Mouse (Mus musculus) cerebellum, adult 2 months (tissue): ENCODE results near the gene Amn1. TPM values are rescaled to one million over a fixed set of nuclear protein-coding genes. Genes with fewer than 3 reads are reported as not detected.
"Not testable (repeated sequence)": the region's sequence is repeated elsewhere in the genome, so short reads cannot be mapped to it uniquely, and the experiment has no call there.

Experiments
- DNase-seq, 2 experiments: peaks; one replicate each; pipeline ENCODE4 v3.0.0; 2021
- H3K27ac ChIP-seq: fragments of 200-500 bp; 2 replicates; pipeline ENCODE4 v1.5.1; 2012; ENCODE audit warnings: low read length, control low read depth, inconsistent platforms; ENCODE audit not compliant: insufficient read depth
- H3K27me3 ChIP-seq: fragments of 200-500 bp; 2 replicates; pipeline ENCODE4 v1.6.1; 2012; ENCODE audit warnings: inconsistent platforms, mild to moderate bottlenecking, low read length, moderate library complexity; ENCODE audit not compliant: control insufficient read depth, insufficient read depth
- H3K4me1 ChIP-seq: fragments of 200-500 bp; 2 replicates; pipeline ENCODE4 v1.6.1; 2011; ENCODE audit warnings: low read length; ENCODE audit not compliant: control insufficient read depth, insufficient read depth
- H3K4me3 ChIP-seq: fragments of 200-500 bp; replicated peaks from 2 replicates; pipeline ENCODE3; 2011; ENCODE audit warnings: mild to moderate bottlenecking, low read depth, low read length, control low read depth; ENCODE audit not compliant: insufficient read depth
- CTCF ChIP-seq: fragments of 200-500 bp; IDR thresholded peaks from 2 replicates; pipeline ENCODE4 v1.5.1; 2011; ENCODE audit warnings: low read depth, mild to moderate bottlenecking, control low read depth, low read length, moderate library complexity, borderline replicate concordance; ENCODE audit not compliant: insufficient read depth
- POLR2A ChIP-seq: fragments of 200-500 bp; IDR thresholded peaks from 2 replicates; pipeline ENCODE4 v1.6.1; 2011; ENCODE audit warnings: low read length, control low read depth, borderline replicate concordance; ENCODE audit not compliant: insufficient read depth
- WGBS: fragments of 180-500 bp; shearing (Covaris S2); methylation state at CpG from one replicate; pipeline ENCODE4 v1.1.7; 2018; 5-methylcytosine and 5-hydroxymethylcytosine counted together
- polyA plus RNA-seq: library from polyadenylated mRNA; depleted of rRNA; stranded (reverse); fragments of >200 nt; gene quantifications from 2 replicates; pipeline ENCODE4 v1.2.3, GENCODE M21; 2012

Gene Amn1
- polyA plus RNA-seq, 1 experiment: 19.0 TPM

GRCm38 (mm10) chr6:149168436-149168835 is 20.1 kb downstream of the Amn1 start:
- DNase-seq: no peak
- no peak overlapping the region for H3K4me3 ChIP-seq
- WGBS: 90% methylated on average over 2 of the region's 2 CpGs
- H3K4me1 ChIP-seq: no peaks in the 10 kb centered on the region
- no peak for TF ChIP-seq POLR2A
- no peak for TF ChIP-seq CTCF
- H3K27me3 ChIP-seq: no peaks in the 10 kb centered on the region
- no peak overlapping the region for H3K27ac ChIP-seq

- no peaks in the 10 kb centered on the region for H3K27me3 ChIP-seq
- TF ChIP-seq POLR2A: no peak
- TF ChIP-seq CTCF: no peak
- H3K4me1 ChIP-seq: no peaks in the 10 kb centered on the region
- H3K27ac ChIP-seq: no peak overlapping the region
- no peak overlapping the region for H3K4me3 ChIP-seq
- DNase-seq: no peak
- 98% methylated on average over 1 of the region's 1 CpGs for WGBS
Observed at GRCm38 (mm10) chr6:149167672-149168071, 20.8 kb downstream of the Amn1 start.

- not testable (repeated sequence) for H3K4me1 ChIP-seq, DNase-seq, H3K27ac ChIP-seq, H3K4me3 ChIP-seq, H3K27me3 ChIP-seq
- WGBS: 78% methylated on average over 4 of the region's 4 CpGs
Observed at GRCm38 (mm10) chr6:149167038-149167437, 21.5 kb downstream of the Amn1 start.

GRCm38 (mm10) chr6:149155031-149155841 is 33.3 kb downstream of the Amn1 start:
- H3K4me1 ChIP-seq: no peaks in the 10 kb centered on the region
- 71% methylated on average over 3 of the region's 3 CpGs for WGBS
- H3K27ac ChIP-seq: no peak overlapping the region
- TF ChIP-seq POLR2A (no peak), CTCF (no peak)
- no peaks in the 10 kb centered on the region for H3K27me3 ChIP-seq
- no peak overlapping the region for H3K4me3 ChIP-seq
- DNase-seq: no peak

- WGBS: 35% methylated on average over 8 of the region's 8 CpGs
- no peak overlapping the region for H3K4me3 ChIP-seq
- DNase-seq: no peak
- no peak for TF ChIP-seq POLR2A
- TF ChIP-seq CTCF: no peak
- no peaks in the 10 kb centered on the region for H3K27me3 ChIP-seq
- H3K4me1 ChIP-seq: no peaks in the 10 kb centered on the region
- no peak overlapping the region for H3K27ac ChIP-seq
Observed at GRCm38 (mm10) chr6:149154116-149155030, 34.1 kb downstream of the Amn1 start.

GRCm38 (mm10) chr6:149153473-149154115 is 34.9 kb downstream of the Amn1 start:
- Histone ChIP-seq H3K27ac (no peak overlapping the region), H3K4me3 (no peak overlapping the region)

GRCm38 (mm10) chr6:149152119-149152518 is 36.4 kb downstream of the Amn1 start:
- H3K27ac ChIP-seq: no peak overlapping the region
- no peak for DNase-seq
- H3K27me3 ChIP-seq: no peaks in the 10 kb centered on the region
- 96% methylated on average over 2 of the region's 2 CpGs for WGBS
- TF ChIP-seq POLR2A (no peak), CTCF (no peak)
- no peak overlapping the region for H3K4me3 ChIP-seq
- H3K4me1 ChIP-seq: no peaks in the 10 kb centered on the region

More at GRCm38 (mm10) chr6:149153473-149154115, 34.9 kb downstream of the Amn1 start:
- 56% methylated on average over 6 of the region's 6 CpGs for WGBS
- no peak for DNase-seq
- H3K4me1 ChIP-seq: no peaks in the 10 kb centered on the region
- no peaks in the 10 kb centered on the region for H3K27me3 ChIP-seq
- TF ChIP-seq POLR2A (no peak), CTCF (no peak)
